Mouse (Mus musculus) G1E-ER4 (cell line): ENCODE results near the gene Sycp2l. TPM values are rescaled to one million over a fixed set of nuclear protein-coding genes. Genes with fewer than 3 reads are reported as not detected.

Experiments
- GATA1 ChIP-seq: IDR thresholded peaks from one replicate; pipeline ENCODE4 v1.8.0; 2012; ENCODE audit warnings: low read length, inconsistent platforms
- polyA plus RNA-seq: library from polyadenylated mRNA; stranded (reverse); fragments of >175 nt; gene quantifications from 2 replicates; pipeline ENCODE4 v1.2.3, GENCODE M21; 2012

Sycp2l gene
- polyA plus RNA-seq, result not detected in 2 replicates

DNA sequence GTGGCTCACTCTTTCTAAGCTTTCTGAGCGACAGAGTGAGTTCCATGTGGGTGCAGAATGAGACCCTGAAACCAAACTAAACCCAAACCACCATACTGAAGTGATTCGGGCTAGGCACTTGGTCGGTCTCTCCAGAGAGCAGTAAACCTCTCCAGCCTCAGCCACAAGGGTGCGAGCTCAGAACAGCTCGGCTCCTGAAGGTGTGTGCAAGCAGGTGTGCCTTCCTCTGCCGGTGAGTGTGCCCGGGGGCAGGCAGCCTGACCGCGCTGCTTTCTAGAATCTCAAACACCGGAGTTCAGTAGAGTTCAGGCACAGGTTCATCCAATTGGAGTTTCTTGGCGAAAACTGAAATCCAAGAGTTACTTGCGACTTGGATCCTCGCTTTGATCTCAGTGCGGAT is at the start of gene Sycp2l:
TSS of gene Sycp2l (plus strand) at position 368 of the 400 bp plus-strand sequence.
- TF ChIP-seq GATA1, result no peak

DNA sequence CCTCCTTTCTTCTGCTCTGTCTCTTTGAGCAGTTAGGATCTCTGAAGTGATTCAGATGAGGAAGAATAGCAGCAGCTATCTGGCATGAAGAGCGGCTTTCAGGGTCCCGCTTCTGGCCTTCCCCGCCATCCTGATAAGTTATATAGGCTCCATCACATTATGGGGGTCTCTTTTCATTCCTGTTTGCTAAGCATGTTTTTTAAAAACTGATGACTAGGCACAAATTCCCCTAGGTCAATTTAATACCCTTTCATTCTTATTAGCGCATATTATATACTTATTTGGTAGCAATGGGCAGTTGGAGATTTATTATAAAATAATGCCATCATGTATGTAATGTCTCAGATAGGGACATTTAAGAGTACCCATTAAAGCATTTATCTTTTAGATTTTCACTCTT is 46.5 kb upstream of the Sycp2l start:
- no peak for TF ChIP-seq GATA1

DNA sequence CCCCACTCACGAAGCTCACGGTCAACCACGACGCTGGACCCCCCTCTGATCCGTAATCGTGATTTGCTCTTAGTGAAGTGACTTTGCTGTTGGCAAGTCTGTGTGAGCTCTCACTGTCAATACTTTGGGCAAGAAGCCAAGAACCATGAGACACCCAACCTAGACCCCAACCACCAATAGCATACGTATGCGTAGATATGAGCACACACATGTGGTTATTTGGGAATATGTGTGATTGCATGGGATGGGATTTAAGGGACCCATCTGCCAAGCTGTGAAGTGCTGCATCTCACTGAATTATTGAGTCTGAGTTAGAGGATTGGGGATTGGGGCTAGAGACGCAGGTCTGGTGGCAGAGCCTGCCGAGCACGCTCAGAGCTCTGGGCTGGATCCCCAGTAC is 42.5 kb upstream of the Sycp2l start:
- TF ChIP-seq GATA1, result no peak

DNA sequence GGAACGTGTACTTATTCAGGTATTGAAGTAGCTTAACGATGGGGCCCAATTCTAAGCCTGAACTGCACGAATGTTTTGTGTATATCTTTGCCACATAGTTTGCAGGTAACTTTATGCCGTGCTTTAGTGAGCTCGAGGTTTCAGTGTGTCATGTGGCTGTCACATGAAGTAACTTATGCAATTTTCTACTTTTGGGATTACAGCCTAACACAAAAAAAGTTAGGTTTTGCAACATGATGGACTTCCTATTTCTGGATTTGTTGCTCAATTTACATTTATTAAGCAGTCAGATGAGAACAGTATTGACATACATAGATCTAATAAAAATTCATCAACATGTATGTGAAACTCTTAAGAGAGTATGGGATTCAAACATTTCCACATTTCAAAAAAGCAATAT is 40.3 kb upstream of the Sycp2l start:
- no peak for TF ChIP-seq GATA1

DNA sequence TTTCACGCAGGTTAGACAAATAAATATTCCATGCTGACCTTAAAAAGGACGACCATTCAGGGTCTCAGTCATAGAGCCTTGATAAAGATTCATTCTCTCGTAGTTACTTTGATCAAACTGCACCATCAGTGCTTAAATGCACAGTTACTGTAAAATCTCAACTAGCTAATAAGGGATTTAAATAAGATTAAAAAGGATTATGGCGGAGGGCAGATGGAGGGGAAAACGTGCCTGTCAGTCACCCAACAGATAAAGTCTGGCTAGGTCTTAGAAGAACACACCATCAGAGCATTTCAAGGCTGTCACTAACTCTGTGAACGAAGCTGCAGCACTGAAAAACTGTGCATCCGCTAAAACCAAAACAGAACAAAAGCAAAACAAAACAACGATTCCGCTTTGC is 36.2 kb upstream of the Sycp2l start:
- no peak for TF ChIP-seq GATA1

DNA sequence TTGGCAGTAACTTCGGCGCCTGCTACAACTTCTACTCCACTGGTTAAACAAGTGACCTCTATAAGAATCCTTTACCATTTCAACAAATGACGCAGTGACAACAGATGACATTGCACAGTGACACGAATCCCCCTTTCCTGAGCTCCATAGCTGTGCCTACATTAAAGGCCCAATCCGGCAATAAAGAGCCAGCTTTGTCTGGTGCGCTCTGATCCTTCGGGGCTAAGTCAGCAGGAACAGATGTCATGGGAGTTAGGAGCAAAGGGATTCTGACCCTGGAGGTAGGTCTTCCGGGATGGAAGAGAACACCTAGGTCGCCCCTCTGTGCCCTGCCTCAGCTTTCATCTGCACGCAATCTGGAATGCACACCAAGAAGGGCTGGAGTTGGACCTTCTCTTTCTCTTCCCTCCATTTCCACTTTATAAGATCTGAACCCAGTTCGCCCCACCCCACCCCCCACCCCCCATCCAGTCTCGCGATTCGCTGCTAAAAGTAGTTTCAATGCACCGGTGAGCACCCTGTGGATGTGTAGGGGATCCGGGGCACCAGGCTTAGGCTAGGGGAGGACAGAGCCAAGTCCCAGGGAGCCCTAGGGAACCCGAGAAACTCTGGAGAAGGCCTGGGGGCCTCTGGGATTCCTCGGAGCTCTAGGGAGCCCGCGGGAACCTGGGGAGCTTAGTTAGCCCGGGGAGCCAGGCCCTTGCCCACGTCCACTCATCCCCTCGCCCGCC is 35.3 kb upstream of the Sycp2l start:
- TF ChIP-seq GATA1, result no peak

DNA sequence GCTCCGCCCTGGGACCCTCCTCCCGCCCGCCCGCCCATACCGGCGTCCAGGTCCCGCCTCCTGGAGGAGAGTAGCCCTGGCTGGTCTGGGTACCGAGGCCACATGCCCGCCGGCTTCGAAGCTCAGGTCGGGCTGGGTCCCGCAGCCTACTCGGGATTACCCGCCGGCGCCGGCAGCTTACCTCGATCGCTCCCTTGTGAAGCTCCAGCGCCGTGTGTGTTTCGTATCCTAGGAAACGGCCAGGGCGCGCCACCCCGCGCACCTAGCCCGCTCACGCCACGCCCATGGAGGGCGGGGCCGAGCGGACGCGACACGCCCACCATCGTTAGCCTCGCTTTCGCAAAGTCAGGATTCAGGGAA is 34.7 kb upstream of the Sycp2l start, which contains the start of gene Mak:
TSS of gene Mak (minus strand) at position 286 of the 360 bp plus-strand sequence.
- TF ChIP-seq GATA1, result no peak

DNA sequence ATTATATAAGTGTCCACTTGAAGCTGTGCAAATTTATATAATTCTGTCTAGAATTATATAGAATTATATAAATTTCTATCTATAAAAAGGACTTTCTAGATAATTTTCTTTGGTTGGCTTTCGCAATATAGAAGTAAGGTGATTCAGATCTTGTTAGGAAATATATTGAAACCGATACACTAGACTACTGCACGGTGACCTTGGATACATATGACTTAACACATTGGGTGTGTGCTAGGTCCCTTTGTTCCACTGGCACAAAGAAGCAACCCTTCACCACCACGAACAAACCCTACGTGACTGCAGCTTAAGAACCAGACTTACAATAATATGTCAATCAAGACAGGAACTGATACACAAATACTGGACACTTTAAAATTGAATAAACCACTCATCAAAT is 34.2 kb upstream of the Sycp2l start:
- TF ChIP-seq GATA1, result no peak

DNA sequence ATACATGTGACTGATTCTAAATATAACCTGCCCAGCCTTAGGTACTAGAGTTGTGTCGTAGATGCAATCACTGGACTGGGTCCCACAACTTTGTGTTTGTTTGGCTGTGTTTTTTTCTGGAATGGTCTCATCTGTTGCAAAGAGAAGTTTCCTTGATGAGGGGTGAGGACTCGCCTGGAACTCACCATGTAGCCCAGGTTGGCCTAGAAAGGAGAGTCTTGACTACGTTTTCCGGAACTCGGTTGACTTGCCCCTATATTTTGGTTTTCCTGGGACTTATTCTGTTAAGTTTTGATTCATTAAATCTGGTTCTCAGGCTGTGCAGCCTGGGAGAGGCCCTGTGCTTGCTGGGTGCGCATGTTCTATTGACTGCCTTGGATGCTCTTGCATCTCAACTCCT is 33.4 kb upstream of the Sycp2l start:
- TF ChIP-seq GATA1, result no peak

DNA sequence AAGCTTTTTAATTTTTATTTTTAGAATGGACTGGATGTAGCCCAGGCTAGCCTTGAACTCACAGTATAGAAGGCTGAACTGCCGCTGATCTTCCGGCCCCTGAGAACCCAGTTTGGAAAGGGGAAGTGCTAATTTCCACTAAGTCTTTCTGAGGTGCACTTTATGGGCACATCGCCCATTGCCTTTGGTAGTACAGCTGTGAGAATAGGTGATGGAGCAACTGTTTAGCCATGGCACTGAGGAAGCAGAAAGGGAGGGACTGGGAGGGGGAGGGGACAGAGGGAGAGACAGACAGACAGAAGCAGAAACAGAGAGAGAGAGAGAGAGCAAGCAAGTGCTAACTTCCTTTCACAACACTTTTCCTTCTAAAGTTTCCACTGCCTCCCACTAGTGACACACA is 29.6 kb upstream of the Sycp2l start:
- TF ChIP-seq GATA1, result no peak

DNA sequence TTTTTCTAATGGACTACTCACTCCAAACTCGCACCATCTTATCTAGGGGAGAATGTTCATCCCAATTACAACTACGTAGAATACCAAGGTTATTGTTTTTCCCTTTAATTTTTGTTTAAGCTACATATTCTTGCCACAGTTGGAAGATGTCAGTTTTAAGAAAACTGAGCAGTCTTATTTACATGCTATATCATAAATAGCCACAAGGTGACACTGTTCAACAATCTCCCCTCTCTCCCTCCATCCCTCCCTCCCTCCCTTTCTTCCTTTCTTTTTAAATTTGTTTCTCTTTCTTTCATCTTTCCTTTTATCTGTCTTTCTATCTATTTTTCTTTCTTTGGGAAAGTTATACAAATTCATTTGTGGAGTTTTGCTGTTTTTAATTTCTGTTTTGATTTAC is 29.0 kb upstream of the Sycp2l start:
- TF ChIP-seq GATA1, result no peak

DNA sequence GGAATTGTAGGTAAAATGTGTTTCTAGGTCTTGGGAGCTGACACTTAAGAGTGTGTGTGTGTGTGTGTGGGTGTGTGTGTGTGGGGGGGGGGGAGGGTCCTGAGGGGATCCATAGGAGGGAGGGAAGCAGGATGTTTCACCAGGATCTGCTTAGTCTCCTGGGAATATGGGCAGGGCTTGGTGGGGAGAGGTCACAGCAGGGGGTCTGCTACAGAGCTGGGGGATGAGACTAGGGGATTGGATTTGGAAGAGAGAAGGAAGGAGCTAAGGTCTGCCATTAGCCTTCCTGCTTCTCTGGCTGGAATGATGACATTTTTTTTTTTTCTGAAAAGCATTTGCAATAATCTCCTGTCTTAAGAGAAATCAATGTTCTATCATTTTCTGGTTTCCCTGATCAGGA is 25.4 kb upstream of the Sycp2l start:
- TF ChIP-seq GATA1, result no peak

DNA sequence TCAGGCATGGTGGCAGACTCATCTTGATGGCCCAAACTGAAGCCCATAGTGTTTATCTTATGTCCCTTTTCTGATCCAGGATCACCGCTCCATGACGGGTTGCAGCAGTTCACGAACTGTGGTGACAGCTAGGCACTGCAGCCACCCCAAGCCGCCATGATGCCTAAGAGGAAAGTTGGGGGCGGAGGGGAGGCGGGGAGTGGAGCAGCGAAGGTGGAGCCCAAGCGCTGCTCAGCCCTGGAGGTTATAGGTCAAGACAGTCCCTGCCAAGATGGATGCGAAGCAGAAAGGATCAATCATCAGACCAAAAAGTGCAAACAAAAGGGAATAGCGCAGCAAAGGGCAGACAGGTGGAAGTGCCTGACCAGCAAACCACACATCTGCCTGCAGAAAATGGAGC is 22.8 kb upstream of the Sycp2l start:
- no peak for TF ChIP-seq GATA1

DNA sequence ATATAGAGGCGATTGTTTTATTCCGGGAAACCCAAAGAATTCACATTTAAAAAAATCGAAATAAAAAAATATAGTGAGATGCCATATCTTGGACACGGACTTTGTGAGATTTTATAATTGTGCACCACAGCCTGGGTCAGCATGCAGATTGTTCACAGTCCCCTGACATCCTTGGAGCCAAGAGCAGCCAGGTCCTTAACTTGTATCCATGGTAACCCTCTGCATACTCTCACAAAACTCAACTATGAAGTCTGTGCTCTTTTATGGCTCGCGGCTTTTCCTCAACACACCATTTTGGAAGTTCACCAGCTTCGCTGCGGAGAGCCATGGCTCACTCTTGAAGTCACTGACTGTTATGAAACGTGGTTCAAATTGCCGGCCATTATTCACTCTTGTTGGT is 19.9 kb upstream of the Sycp2l start:
- no peak for TF ChIP-seq GATA1

DNA sequence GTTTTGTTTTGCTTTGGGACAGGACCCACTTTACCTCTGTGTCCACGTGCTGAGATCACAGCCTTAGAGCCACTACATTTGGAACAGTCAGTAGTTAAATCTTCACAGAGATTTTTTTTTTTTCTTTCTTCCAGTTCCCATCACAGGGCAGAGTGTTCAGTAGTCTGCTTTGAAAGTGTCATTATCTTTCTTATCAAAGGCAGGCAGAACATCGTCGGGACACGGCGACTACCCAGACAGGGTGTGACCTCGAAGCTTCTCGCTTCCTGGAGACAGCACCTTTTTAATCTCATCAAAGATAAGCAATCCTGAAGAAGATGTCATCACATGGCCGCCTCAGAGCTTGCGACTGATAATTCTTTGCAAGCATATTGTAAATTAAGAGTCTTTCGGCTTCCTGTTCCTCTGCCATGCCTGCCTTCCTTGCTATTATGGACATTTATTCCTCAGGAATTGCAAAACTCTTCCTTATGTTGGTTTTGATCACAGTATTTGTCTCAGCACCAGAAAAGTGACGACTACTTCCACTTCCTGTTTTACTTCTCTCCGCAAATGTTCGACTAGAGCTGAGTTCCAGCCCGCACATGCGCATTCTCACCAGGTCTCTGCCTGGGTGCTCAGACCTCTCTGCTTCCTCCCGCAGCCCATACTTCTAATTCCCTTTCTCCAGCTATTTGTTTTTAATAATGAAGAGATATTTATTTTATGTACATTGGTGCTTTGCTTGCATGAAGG is 16.6 kb upstream of the Sycp2l start:
- TF ChIP-seq GATA1, result no peak

DNA sequence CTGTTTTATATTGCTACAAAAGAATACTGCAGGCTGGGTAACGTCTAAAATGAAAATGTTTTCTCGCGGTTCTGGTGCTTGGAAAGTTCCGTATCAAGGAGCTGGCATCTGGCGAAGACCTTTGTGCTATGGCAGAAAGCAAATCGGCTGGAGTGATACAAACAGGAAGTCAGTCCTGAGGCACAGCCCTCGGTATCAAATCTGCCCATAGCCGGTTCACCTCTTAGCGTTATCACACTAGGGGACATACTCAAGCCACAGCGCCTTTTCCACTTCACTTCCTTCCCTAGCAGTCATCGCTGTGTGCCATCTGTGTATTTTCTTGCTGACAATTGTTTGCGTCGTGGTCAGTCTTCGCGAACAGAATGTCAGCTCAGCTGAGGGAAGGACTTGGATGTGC is 15.8 kb upstream of the Sycp2l start:
- TF ChIP-seq GATA1, result no peak

DNA sequence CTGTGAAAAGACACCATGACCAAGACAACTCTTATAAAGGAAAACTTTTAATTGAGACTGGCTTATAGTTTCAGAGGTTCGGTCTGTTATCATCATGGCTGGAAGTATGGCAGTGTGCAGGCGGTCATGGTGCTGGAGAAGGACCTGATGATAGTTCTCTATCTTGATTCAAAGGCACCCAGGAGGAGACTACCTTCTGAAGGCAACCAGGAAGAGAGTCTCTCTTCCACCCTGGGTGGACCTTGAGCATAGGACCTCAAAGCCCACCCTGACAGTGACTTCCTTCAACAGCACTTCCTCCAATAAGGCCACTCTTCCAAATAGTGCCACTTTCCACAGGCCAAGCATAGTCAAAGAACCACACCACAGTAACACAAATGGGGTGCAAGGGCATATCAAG is 14.1 kb upstream of the Sycp2l start:
- no peak for TF ChIP-seq GATA1
